Mouse (Mus musculus): ENCODE measurements at regions not wholly inside any gene's neighbourhood (a gene's known extent, or its start where the extent isn't known, plus 50 kb on each side); places are given as distances from the start of the nearest gene placed in this dataset.

DNA sequence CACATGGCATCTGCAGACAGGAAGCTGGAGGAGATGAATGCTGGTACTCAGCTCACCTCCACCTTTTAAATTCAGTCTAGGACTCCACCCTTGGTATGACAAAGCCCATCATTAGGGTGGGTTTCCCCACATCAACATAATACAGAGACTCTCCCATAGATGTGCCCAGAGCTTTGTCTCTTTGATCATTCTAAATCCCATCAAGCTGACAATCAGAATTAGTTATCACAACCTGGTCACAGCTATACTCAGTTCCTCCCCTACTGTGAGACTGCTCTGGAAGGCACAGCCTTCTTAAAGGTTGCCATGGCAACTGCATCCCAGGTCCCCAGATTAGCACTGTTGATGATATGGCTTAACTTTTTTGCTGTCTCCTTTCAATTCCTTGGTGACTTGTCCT lies 184.3 kb upstream of the Tbx3 start:
- H3K9me3 ChIP-seq, result no peaks in the 10 kb centered on the region
- no peaks in the 10 kb centered on the region for H3K36me3 ChIP-seq
- no peaks in the 10 kb centered on the region for H3K27me3 ChIP-seq
- H3K27ac ChIP-seq, result no peak overlapping the region
- H3K4me1 ChIP-seq, result no peaks in the 10 kb centered on the region
- ATAC-seq (ENCODE audit: insufficient number of reproducible peaks, insufficient read depth, low FRiP score, low TSS enrichment), result no peak
- no peak overlapping the region for H3K4me2 ChIP-seq (replicated peaks)
- H3K4me3 ChIP-seq, result no peak overlapping the region
- no peak overlapping the region for H3K9ac ChIP-seq

DNA sequence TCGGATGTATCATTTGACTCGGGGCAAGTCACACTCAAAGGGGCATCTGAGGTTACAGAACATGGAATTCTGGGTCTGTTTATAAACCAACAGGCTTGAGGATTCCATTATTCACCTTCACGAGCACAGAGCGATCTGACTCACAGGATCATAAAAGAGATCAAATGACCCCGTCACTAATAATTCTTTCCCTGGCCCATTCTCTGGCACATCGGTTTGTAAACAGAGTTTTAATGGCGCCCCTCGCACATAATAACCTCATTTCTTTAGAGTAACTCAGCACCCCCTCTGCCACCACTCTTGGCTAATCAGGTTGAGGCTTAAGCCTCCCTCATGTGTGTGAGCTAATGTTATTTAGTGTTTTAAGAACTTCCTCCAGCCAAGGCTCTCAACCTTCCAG lies 183.3 kb upstream of the Tbx3 start:
- ATAC-seq (ENCODE audit: insufficient number of reproducible peaks, insufficient read depth, low FRiP score, low TSS enrichment), result no peak
- whole genome bisulfite sequencing, result 72% methylated on average over 8 of the region's 8 CpGs

DNA sequence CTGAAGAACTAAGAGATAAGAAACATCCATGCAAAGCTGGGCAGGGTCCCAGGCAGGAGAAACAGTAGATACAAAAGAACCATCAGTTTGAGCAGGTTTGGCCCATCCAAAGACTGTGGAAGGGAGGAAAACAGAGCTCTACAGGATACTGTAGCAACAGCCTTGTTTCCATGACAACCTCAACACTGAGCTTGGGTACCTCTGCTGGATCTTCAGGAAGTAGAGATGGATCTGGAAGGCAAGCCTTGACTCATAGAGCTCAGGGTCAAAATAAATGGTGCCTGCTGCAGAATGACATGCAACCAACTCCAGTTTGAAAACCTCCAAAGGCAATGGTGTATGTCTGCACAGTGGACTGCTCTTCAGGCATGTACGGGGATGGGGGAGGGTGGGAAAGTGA lies 173.0 kb upstream of the Tbx3 start:
- 82% methylated on average over 1 of the region's 1 CpGs for WGBS
- ATAC-seq (ENCODE audit: insufficient number of reproducible peaks, insufficient read depth, low FRiP score, low TSS enrichment), result no peak
- Histone ChIP-seq H3K27ac (no peak overlapping the region), H3K4me3 (no peak overlapping the region), H3K4me2 (replicated peaks) (no peak overlapping the region), H3K36me3 (no peaks in the 10 kb centered on the region), H3K27me3 (peaks cover 6% of the 10 kb centered on the region; the same call in 1 of the 2 replicates), H3K4me1 (no peaks in the 10 kb centered on the region), H3K9ac (no peak overlapping the region), H3K9me3 (no peaks in the 10 kb centered on the region)

More for the DNA sequence above, 183.3 kb upstream of the Tbx3 start:
- H3K9ac ChIP-seq, result no peak overlapping the region
- no peak overlapping the region for H3K4me2 ChIP-seq (replicated peaks)
- no peak overlapping the region for H3K27ac ChIP-seq
- no peak overlapping the region for H3K4me3 ChIP-seq
- no peaks in the 10 kb centered on the region for H3K27me3 ChIP-seq
- no peaks in the 10 kb centered on the region for H3K36me3 ChIP-seq
- H3K4me1 ChIP-seq, result no peaks in the 10 kb centered on the region
- no peaks in the 10 kb centered on the region for H3K9me3 ChIP-seq

DNA sequence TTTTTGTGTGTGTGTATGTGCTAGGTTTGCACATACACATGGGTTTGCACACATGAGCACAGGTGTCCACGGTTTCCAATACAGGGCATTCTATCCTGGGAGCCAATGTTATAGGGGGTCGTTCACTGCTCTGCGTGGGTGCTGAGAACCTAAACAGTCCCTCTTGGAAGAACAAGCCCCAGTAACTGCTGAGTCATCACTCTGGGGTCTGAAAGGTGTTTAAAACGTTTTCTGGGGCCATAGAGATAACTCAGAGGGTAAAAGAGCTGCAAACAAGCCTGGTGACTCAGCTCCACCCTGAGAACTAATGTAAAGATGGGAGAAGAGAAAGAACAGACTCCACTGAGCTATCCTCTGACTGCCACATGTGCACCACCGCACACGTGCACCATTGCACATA lies 172.0 kb upstream of the Tbx3 start:
- Histone ChIP-seq H3K36me3 (no peaks in the 10 kb centered on the region), H3K27me3 (peaks cover 6% of the 10 kb centered on the region; the same call in 1 of the 2 replicates), H3K9me3 (no peaks in the 10 kb centered on the region), H3K4me2 (replicated peaks) (no peak overlapping the region), H3K9ac (no peak overlapping the region), H3K27ac (no peak overlapping the region), H3K4me1 (no peaks in the 10 kb centered on the region), H3K4me3 (no peak overlapping the region)
- 74% methylated on average over 6 of the region's 6 CpGs for whole genome bisulfite sequencing
- no peak for ATAC-seq (ENCODE audit: insufficient number of reproducible peaks, insufficient read depth, low FRiP score, low TSS enrichment)

DNA sequence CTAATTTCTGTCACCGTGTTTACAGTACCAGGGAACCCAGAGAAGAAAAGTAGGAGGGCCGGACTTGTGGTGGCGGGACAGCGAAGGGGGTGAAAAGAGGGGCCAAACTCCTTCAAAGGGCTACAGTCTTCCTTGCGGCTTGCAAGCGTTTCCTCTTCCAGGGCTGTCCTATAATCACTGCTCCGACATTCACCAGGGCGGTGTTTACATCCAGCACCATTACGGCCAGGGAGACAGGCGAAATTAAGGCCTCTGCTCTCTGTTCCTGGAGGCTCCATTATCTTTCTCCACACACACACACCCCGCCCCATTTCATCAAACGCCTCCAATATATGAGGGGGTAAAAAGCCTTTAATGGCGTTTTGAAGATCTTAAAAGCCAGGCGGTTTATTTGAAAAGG lies 162.8 kb upstream of the Tbx3 start:
- H3K9ac ChIP-seq, result no peak overlapping the region
- no peaks in the 10 kb centered on the region for H3K27me3 ChIP-seq
- H3K4me1 ChIP-seq, result no peaks in the 10 kb centered on the region
- 60% methylated on average over 14 of the region's 14 CpGs for WGBS
- ATAC-seq (ENCODE audit: insufficient number of reproducible peaks, insufficient read depth, low FRiP score, low TSS enrichment), result no peak
- no peak overlapping the region for H3K4me3 ChIP-seq
- H3K4me2 ChIP-seq (replicated peaks), result no peak overlapping the region
- H3K9me3 ChIP-seq, result no peaks in the 10 kb centered on the region
- H3K36me3 ChIP-seq, result no peaks in the 10 kb centered on the region
- no peak overlapping the region for H3K27ac ChIP-seq

DNA sequence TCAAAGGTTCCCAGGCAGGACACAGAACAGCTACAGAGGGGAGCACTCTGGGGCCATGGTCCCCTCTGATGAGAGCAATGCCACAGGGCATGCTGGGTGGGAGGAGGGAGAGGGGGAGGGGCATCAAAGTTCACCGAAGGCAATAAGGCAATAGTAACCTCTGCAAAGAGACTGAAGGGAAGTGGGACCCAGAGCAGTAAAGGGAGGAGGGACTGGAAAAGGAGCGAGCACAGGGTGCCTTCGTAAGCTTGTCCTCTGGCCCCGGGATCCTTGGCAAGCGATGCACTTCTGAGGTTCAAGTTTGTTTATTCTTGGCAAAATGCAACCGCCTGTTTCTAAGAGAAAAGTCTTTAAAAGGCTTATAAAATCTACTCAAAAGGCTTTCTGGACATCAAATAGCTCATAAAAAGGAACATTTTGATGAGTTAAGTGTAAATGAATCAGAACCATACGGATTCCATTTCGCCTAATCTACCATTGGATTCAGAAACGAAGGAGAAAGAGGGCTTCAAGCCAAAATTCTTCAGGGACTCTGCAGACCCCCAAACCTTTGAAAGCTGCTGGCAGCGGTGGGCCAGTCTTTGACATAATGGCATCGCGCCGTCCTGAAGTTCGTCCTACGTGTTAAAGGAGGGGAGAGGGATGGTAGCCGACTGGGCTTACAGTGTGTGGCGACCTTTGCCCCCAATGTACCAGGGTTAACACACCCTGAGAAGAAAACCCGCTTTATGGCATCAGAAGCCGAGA lies 151.8 kb upstream of the Tbx3 start:
- Histone ChIP-seq H3K36me3 (no peaks in the 10 kb centered on the region), H3K27ac (no peak overlapping the region), H3K4me1 (peaks cover 11% of the 10 kb centered on the region; the same call in 1 of the 2 replicates), H3K4me2 (replicated peaks) (no peak overlapping the region), H3K9me3 (no peaks in the 10 kb centered on the region), H3K9ac (no peak overlapping the region), H3K27me3 (0 out of 2 replicates have a peak, but pooled peaks cover 7% of the 10 kb centered on the region), H3K4me3 (no peak overlapping the region)
- peak; percentile 47; the same call in 1 of the 2 replicates for ATAC-seq (ENCODE audit: insufficient number of reproducible peaks, insufficient read depth, low FRiP score, low TSS enrichment)
- WGBS, result 67% methylated on average over 19 of the region's 19 CpGs

DNA sequence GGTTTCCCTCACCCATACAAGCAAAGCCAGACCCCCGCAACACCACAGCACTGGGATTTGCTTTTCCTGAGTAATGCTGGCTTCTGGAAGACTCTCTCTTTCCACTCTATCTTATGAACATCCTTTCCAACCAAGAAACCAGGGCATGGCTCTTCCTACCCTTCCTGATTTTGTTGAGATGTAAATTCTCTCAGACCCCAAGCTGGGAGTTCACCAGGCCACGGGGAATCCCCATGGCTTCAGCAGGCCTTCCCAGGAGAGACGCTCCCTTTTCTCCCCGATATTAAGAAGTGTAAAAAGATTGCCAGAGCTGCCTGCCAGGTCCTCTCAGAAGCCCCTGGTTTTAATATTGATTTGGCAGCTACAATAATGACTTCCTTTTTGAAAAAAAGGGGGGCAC lies 146.3 kb upstream of the Tbx3 start:
- Histone ChIP-seq H3K27me3 (0 out of 2 replicates have a peak, but pooled peaks cover 11% of the 10 kb centered on the region), H3K4me2 (replicated peaks) (no peak overlapping the region), H3K4me3 (no peak overlapping the region), H3K4me1 (peaks cover 9% of the 10 kb centered on the region), H3K27ac (no peak overlapping the region), H3K9me3 (no peaks in the 10 kb centered on the region), H3K36me3 (no peaks in the 10 kb centered on the region), H3K9ac (no peak overlapping the region)
- 27% methylated on average over 4 of the region's 4 CpGs for WGBS
- ATAC-seq (ENCODE audit: insufficient number of reproducible peaks, insufficient read depth, low FRiP score, low TSS enrichment), result no peak

DNA sequence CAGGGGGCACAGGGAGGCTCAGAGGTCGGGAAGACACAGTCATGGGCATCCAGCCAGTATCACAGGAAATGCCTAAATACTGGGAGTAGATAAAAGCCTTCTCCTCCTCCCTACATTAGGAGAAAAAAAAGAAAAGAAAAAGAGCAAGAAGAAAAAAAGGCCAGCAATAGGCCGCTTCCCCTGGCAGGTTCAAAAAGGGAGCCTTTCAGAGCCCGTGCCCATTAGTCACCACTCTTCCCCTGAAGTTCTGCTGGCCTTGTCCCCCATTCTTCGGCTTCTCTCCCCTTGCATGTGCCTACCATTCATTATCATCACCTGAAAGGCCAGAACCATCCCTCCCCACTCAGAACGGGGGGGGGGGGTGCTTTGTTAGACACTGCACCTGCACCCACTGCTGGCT lies 144.5 kb upstream of the Tbx3 start:
- Histone ChIP-seq H3K4me2 (replicated peaks) (no peak overlapping the region), H3K36me3 (no peaks in the 10 kb centered on the region), H3K27ac (no peak overlapping the region), H3K4me3 (no peak overlapping the region), H3K27me3 (0 out of 2 replicates have a peak, but pooled peaks cover 11% of the 10 kb centered on the region), H3K9me3 (no peaks in the 10 kb centered on the region), H3K9ac (no peak overlapping the region), H3K4me1 (peaks cover 23% of the 10 kb centered on the region)
- no peak for ATAC-seq (ENCODE audit: insufficient number of reproducible peaks, insufficient read depth, low FRiP score, low TSS enrichment)
- WGBS, result 74% methylated on average over 5 of the region's 5 CpGs

DNA sequence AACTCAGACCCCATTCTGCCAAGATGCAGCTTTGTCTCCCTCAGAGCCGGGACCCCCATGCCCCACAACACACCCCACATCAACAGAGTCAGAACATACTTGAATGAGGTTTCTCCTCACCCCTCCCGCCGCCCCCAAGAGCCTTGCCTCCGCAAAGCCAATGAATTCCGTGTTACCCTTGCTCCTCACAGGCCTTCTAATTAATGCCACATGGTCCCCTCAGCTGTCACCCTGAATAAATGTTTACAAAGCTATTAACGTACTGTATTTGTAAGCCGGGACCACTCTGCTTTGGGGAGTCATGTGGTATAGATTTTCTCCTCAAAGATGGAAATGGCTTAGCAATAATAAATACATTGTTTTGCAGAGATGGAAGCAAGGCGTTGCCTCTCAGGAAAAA lies 140.5 kb upstream of the Tbx3 start:
- peaks cover 20% of the 10 kb centered on the region for H3K4me1 ChIP-seq
- peak; percentile 68 for ATAC-seq (ENCODE audit: insufficient number of reproducible peaks, insufficient read depth, low FRiP score, low TSS enrichment)
- H3K9ac ChIP-seq, result no peak overlapping the region
- H3K27me3 ChIP-seq, result 0 out of 2 replicates have a peak, but pooled peaks cover 4% of the 10 kb centered on the region
- H3K27ac ChIP-seq, result peak overlapping the region; percentile 72; the same call in 1 of the 2 replicates
- H3K4me3 ChIP-seq, result no peak overlapping the region
- WGBS, result 14% methylated on average over 8 of the region's 8 CpGs
- no peaks in the 10 kb centered on the region for H3K36me3 ChIP-seq
- no peak overlapping the region for H3K4me2 ChIP-seq (replicated peaks)
- H3K9me3 ChIP-seq, result no peaks in the 10 kb centered on the region

DNA sequence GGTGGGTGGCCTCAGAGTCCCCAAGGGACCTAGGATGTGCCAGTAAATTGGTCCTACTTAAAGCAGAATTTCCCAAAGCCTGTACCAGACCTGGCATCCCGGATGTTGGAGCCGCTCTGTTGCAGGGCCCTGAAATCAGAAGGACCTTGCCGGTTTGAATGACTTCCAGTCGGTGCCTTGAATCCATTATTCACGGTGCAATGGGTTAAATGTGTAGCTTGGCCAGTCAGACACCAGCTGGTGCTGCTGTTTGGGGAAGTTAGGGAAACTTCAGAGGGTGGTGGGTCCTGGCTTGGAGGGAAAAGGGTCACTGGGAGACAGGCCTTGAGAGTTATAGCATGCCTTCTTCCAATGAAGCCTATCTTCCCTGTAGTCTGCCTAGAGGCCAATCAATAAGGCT lies 135.5 kb upstream of the Tbx3 start:
- 34% methylated on average over 5 of the region's 5 CpGs for WGBS
- no peak overlapping the region for H3K9ac ChIP-seq
- no peak overlapping the region for H3K4me3 ChIP-seq
- H3K9me3 ChIP-seq, result no peaks in the 10 kb centered on the region
- no peak overlapping the region for H3K27ac ChIP-seq
- ATAC-seq (ENCODE audit: insufficient number of reproducible peaks, insufficient read depth, low FRiP score, low TSS enrichment), result no peak
- H3K27me3 ChIP-seq, result peaks cover 3% of the 10 kb centered on the region; the same call in 1 of the 2 replicates
- H3K4me1 ChIP-seq, result peaks cover 15% of the 10 kb centered on the region
- H3K4me2 ChIP-seq (replicated peaks), result no peak overlapping the region
- H3K36me3 ChIP-seq, result no peaks in the 10 kb centered on the region

DNA sequence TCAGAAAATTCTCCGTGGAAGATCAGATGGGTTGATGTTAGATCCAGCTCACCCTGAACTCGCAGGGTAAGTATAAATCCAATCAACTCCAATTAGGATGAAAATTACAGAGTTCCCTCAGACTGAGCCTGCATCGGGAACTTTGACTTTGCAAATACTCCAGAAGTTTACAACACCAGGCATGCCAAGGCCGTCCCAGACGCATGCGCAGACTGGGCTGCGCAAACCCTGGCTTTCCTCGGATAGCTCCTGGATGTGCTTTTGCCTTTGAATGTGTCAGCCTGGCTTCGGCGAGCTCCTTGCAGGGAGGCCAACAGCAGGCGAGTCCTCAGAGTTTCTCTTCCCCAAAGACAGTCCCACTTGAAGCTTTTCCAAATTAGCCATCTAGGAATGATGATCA lies 127.6 kb upstream of the Tbx3 start:
- Histone ChIP-seq H3K4me2 (replicated peaks) (no peak overlapping the region), H3K36me3 (no peaks in the 10 kb centered on the region), H3K9ac (no peak overlapping the region), H3K27me3 (no peaks in the 10 kb centered on the region), H3K4me1 (peaks cover 3% of the 10 kb centered on the region; the same call in 1 of the 2 replicates), H3K4me3 (no peak overlapping the region), H3K27ac (no peak overlapping the region), H3K9me3 (no peaks in the 10 kb centered on the region)
- 71% methylated on average over 11 of the region's 11 CpGs for WGBS
- ATAC-seq (ENCODE audit: insufficient number of reproducible peaks, insufficient read depth, low FRiP score, low TSS enrichment), result no peak

DNA sequence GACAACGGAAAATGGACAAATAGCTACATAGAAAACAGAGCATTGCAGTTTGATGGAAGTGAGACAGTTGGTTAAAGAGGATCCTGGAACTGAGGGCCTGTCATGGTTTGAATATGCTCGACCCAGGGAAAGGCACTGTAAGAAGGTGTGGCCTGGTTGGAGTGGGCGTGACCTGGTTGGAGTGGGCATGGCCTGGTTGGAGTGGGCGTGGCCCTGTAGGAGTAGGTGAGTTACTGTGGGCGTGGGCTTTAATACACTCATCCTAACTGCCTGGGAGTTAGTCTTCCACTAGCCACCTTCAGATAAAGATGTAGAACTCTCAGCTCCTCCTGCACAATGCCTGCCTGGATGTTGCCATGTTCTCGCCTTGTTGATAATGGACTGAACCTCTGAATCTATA lies 126.8 kb upstream of the Tbx3 start:
- Histone ChIP-seq H3K36me3 (no peaks in the 10 kb centered on the region), H3K4me3 (no peak overlapping the region), H3K27me3 (no peaks in the 10 kb centered on the region), H3K4me2 (replicated peaks) (no peak overlapping the region), H3K27ac (no peak overlapping the region), H3K9me3 (no peaks in the 10 kb centered on the region), H3K4me1 (peaks cover 3% of the 10 kb centered on the region; the same call in 1 of the 2 replicates), H3K9ac (no peak overlapping the region)
- 86% methylated on average over 6 of the region's 6 CpGs for WGBS
- ATAC-seq (ENCODE audit: insufficient number of reproducible peaks, insufficient read depth, low FRiP score, low TSS enrichment), result no peak
